Mouse (Mus musculus) midbrain, embryonic 13.5 days (tissue): ENCODE results near the gene Bag1. TPM values are rescaled to one million over a fixed set of nuclear protein-coding genes. Genes with fewer than 3 reads are reported as not detected.

Source experiments
- ATAC-seq: fragments of 200-750 bp; cut with Nextera tagmentation; 2 replicates; pipeline ENCODE4 v1.8.0; 2017; ENCODE audit warnings: mild to moderate bottlenecking, moderate TSS enrichment, moderate library complexity
- H3K27ac ChIP-seq: fragments of 300-500 bp; sonication (generic); 2 replicates; pipeline ENCODE4 v1.5.1; 2015; ENCODE audit warnings: inconsistent platforms, mild to moderate bottlenecking, moderate library complexity
- H3K27me3 ChIP-seq: fragments of 300-500 bp; sonication (generic); 2 replicates; pipeline ENCODE4 v1.6.1; 2015; ENCODE audit warnings: mild to moderate bottlenecking, inconsistent platforms
- H3K36me3 ChIP-seq: fragments of 300-500 bp; sonication (generic); 2 replicates; pipeline ENCODE4 v1.6.1; 2015; ENCODE audit warnings: mild to moderate bottlenecking, inconsistent platforms
- H3K4me1 ChIP-seq: fragments of 300-500 bp; sonication (generic); replicated peaks from 2 replicates; pipeline ENCODE4 v1.6.1; 2015; ENCODE audit warnings: inconsistent platforms
- H3K4me2 ChIP-seq: fragments of 300-500 bp; sonication (generic); replicated peaks from 2 replicates; pipeline ENCODE4 v1.6.1; 2015; ENCODE audit warnings: moderate library complexity, mild to moderate bottlenecking, inconsistent platforms
- H3K4me3 ChIP-seq: fragments of 300-500 bp; sonication (generic); replicated peaks from 2 replicates; pipeline ENCODE4 v1.5.1; 2015; ENCODE audit warnings: mild to moderate bottlenecking, inconsistent platforms
- H3K9ac ChIP-seq: fragments of 300-500 bp; sonication (generic); replicated peaks from 2 replicates; pipeline ENCODE4 v1.6.1; 2015; ENCODE audit warnings: mild to moderate bottlenecking, inconsistent platforms
- H3K9me3 ChIP-seq: fragments of 300-500 bp; sonication (generic); 2 replicates; pipeline ENCODE4 v1.6.1; 2016; ENCODE audit warnings: mild to moderate bottlenecking, inconsistent platforms
- whole genome bisulfite sequencing: fragments of 180-500 bp; shearing (Covaris S2); methylation state at CpG from one replicate; pipeline ENCODE4 v1.1.7; 2015; 5-methylcytosine and 5-hydroxymethylcytosine counted together
- polyA plus RNA-seq: library from polyadenylated mRNA; unstranded; fragments of >200 nt; fragmentation: Nextera tagmentation; extraction: Ambion mirVana; gene quantifications from 2 replicates; pipeline ENCODE4 v1.2.1, GENCODE M21; 2015

Gene Bag1
- polyA plus RNA-seq: 182 and 186 TPM in 2 replicates

GRCm38 (mm10) chr4:40948160-40948708 is at the start of gene Bag1, which contains the start of gene Chmp5:
Gene Bag1 (minus strand): TSS chr4:40948294.
Gene Chmp5 (plus strand): TSS chr4:40948407.
- WGBS: under 1% methylated on average over 49 of the region's 50 CpGs
- peak; percentile 97 for ATAC-seq
- peak within 1 kb of the TSS; percentile 85 for H3K4me3 ChIP-seq
- H3K9ac ChIP-seq: peak within 1 kb of the TSS; percentile 89
- H3K9me3 ChIP-seq: no peaks in the 10 kb centered on the region
- H3K4me1 ChIP-seq: peaks cover 26% of the 10 kb centered on the region
- peak within 1 kb of the TSS; percentile 95 for H3K4me2 ChIP-seq
- no peaks in the 10 kb centered on the region for H3K27me3 ChIP-seq
- H3K36me3 ChIP-seq: peaks cover 53% of the 10 kb centered on the region
- peak within 1 kb of the TSS; percentile 85 for H3K27ac ChIP-seq

GRCm38 (mm10) chr4:40996302-40996701 is 48.2 kb upstream of the Bag1 start:
- Histone ChIP-seq H3K9me3 (no peaks in the 10 kb centered on the region), H3K4me1 (no peaks in the 10 kb centered on the region), H3K9ac (no peak overlapping the region), H3K4me3 (no peak overlapping the region), H3K27me3 (no peaks in the 10 kb centered on the region), H3K27ac (no peak overlapping the region), H3K36me3 (peaks cover 91% of the 10 kb centered on the region), H3K4me2 (no peak overlapping the region)
- no peak for ATAC-seq
- 93% methylated on average over 6 of the region's 6 CpGs for WGBS

- Histone ChIP-seq H3K9ac (no peak overlapping the region), H3K27ac (no peak overlapping the region), H3K27me3 (no peaks in the 10 kb centered on the region), H3K4me1 (no peaks in the 10 kb centered on the region), H3K36me3 (peaks cover 88% of the 10 kb centered on the region), H3K4me2 (no peak overlapping the region), H3K4me3 (no peak overlapping the region), H3K9me3 (no peaks in the 10 kb centered on the region)
- ATAC-seq: no peak
- 83% methylated on average over 6 of the region's 6 CpGs for WGBS
Measured at GRCm38 (mm10) chr4:40989633-40990032, 41.5 kb upstream of the Bag1 start.

GRCm38 (mm10) chr4:40983686-40984085 is 35.6 kb upstream of the Bag1 start:
- Histone ChIP-seq H3K4me2 (no peak overlapping the region), H3K4me1 (no peaks in the 10 kb centered on the region), H3K36me3 (peaks cover 76% of the 10 kb centered on the region), H3K27ac (no peak overlapping the region), H3K4me3 (no peak overlapping the region), H3K27me3 (no peaks in the 10 kb centered on the region), H3K9ac (no peak overlapping the region), H3K9me3 (no peaks in the 10 kb centered on the region)
- WGBS: 92% methylated on average over 1 of the region's 1 CpGs
- ATAC-seq: no peak

GRCm38 (mm10) chr4:40982486-40982885 is 34.4 kb upstream of the Bag1 start:
- WGBS: 90% methylated on average over 3 of the region's 3 CpGs
- peaks cover 77% of the 10 kb centered on the region for H3K36me3 ChIP-seq

GRCm38 (mm10) chr4:40979430-40979829 is 31.3 kb upstream of the Bag1 start:
- no peak overlapping the region for H3K4me2 ChIP-seq
- no peak overlapping the region for H3K9ac ChIP-seq
- no peak for ATAC-seq
- no peak overlapping the region for H3K4me3 ChIP-seq
- no peaks in the 10 kb centered on the region for H3K27me3 ChIP-seq
- H3K27ac ChIP-seq: no peak overlapping the region
- 97% methylated on average over 1 of the region's 1 CpGs for WGBS
- H3K36me3 ChIP-seq: peaks cover 65% of the 10 kb centered on the region
- H3K9me3 ChIP-seq: no peaks in the 10 kb centered on the region
- no peaks in the 10 kb centered on the region for H3K4me1 ChIP-seq

More at GRCm38 (mm10) chr4:40982486-40982885, 34.4 kb upstream of the Bag1 start:
- H3K4me2 ChIP-seq: no peak overlapping the region
- no peak overlapping the region for H3K9ac ChIP-seq
- no peak for ATAC-seq
- H3K4me1 ChIP-seq: no peaks in the 10 kb centered on the region
- H3K4me3 ChIP-seq: no peak overlapping the region
- no peaks in the 10 kb centered on the region for H3K27me3 ChIP-seq
- no peaks in the 10 kb centered on the region for H3K9me3 ChIP-seq
- no peak overlapping the region for H3K27ac ChIP-seq

- Histone ChIP-seq H3K9me3 (no peaks in the 10 kb centered on the region), H3K27ac (no peak overlapping the region), H3K4me1 (peaks cover 14% of the 10 kb centered on the region), H3K4me2 (no peak overlapping the region), H3K9ac (no peak overlapping the region), H3K36me3 (peaks cover 54% of the 10 kb centered on the region), H3K4me3 (no peak overlapping the region), H3K27me3 (no peaks in the 10 kb centered on the region)
- no peak for ATAC-seq
- 94% methylated on average over 10 of the region's 10 CpGs for WGBS
Measured at GRCm38 (mm10) chr4:40976651-40977050, 28.6 kb upstream of the Bag1 start.

- H3K9ac ChIP-seq: no peak overlapping the region
- no peaks in the 10 kb centered on the region for H3K9me3 ChIP-seq
- H3K36me3 ChIP-seq: peaks cover 44% of the 10 kb centered on the region
- H3K27me3 ChIP-seq: no peaks in the 10 kb centered on the region
- H3K4me1 ChIP-seq: peaks cover 14% of the 10 kb centered on the region
- no peak for ATAC-seq
- H3K27ac ChIP-seq: no peak overlapping the region
- 92% methylated on average over 3 of the region's 3 CpGs for WGBS
- no peak overlapping the region for H3K4me2 ChIP-seq
- no peak overlapping the region for H3K4me3 ChIP-seq
Measured at GRCm38 (mm10) chr4:40975678-40976077, 27.6 kb upstream of the Bag1 start.

GRCm38 (mm10) chr4:40974011-40974410 is 25.9 kb upstream of the Bag1 start:
- no peaks in the 10 kb centered on the region for H3K27me3 ChIP-seq
- WGBS: 100% methylated on average over 1 of the region's 1 CpGs
- no peak overlapping the region for H3K27ac ChIP-seq
- H3K4me2 ChIP-seq: no peak overlapping the region
- H3K9ac ChIP-seq: no peak overlapping the region
- peaks cover 28% of the 10 kb centered on the region for H3K36me3 ChIP-seq
- peaks cover 22% of the 10 kb centered on the region for H3K4me1 ChIP-seq
- H3K4me3 ChIP-seq: no peak overlapping the region
- no peaks in the 10 kb centered on the region for H3K9me3 ChIP-seq
- no peak for ATAC-seq

GRCm38 (mm10) chr4:40971744-40972143 is 23.6 kb upstream of the Bag1 start:
- peaks cover 22% of the 10 kb centered on the region for H3K4me1 ChIP-seq
- H3K36me3 ChIP-seq: peaks cover 11% of the 10 kb centered on the region
- peak overlapping the region; percentile 87 for H3K9ac ChIP-seq
- peak overlapping the region; percentile 97 for H3K4me3 ChIP-seq
- peak overlapping the region; percentile 80 for H3K4me2 ChIP-seq
- ATAC-seq: no peak
- H3K27me3 ChIP-seq: no peaks in the 10 kb centered on the region
- no peak overlapping the region for H3K27ac ChIP-seq
- WGBS: 26% methylated on average over 13 of the region's 13 CpGs
- H3K9me3 ChIP-seq: no peaks in the 10 kb centered on the region

GRCm38 (mm10) chr4:40970842-40971701 is 23.0 kb upstream of the Bag1 start, which contains the start of gene Nfx1:
Gene Nfx1 (plus strand): TSS chr4:40970906.
- Histone ChIP-seq H3K27ac (peak within 1 kb of the TSS; percentile 91), H3K9me3 (no peaks in the 10 kb centered on the region), H3K4me3 (peak within 1 kb of the TSS; percentile 97), H3K9ac (peak within 1 kb of the TSS; percentile 87), H3K36me3 (peaks cover 12% of the 10 kb centered on the region), H3K4me2 (peak within 1 kb of the TSS; percentile 80), H3K4me1 (peaks cover 22% of the 10 kb centered on the region), H3K27me3 (no peaks in the 10 kb centered on the region)
- peak; percentile 97 for ATAC-seq
- WGBS: under 1% methylated on average over 82 of the region's 85 CpGs

- peak overlapping the region; percentile 87 for H3K9ac ChIP-seq
- H3K4me1 ChIP-seq: peaks cover 22% of the 10 kb centered on the region
- peak overlapping the region; percentile 91 for H3K27ac ChIP-seq
- no peaks in the 10 kb centered on the region for H3K9me3 ChIP-seq
- peak overlapping the region; percentile 97 for H3K4me3 ChIP-seq
- H3K27me3 ChIP-seq: no peaks in the 10 kb centered on the region
- ATAC-seq: no peak; the same call in 1 of the 2 replicates
- H3K36me3 ChIP-seq: peaks cover 15% of the 10 kb centered on the region
- peak overlapping the region; percentile 80 for H3K4me2 ChIP-seq
- under 1% methylated on average over 16 of the region's 16 CpGs for WGBS
Measured at GRCm38 (mm10) chr4:40970592-40970841, 22.4 kb upstream of the Bag1 start.
